Mouse (Mus musculus) hindbrain, postnatal 0 days (tissue): ENCODE results near the gene Itgb4. TPM values are rescaled to one million over a fixed set of nuclear protein-coding genes. Genes with fewer than 3 reads are reported as not detected.

Source experiments
- ATAC-seq: fragments of 200-750 bp; cut with Nextera tagmentation; 2 replicates; pipeline ENCODE4 v1.8.0; 2017; ENCODE audit warnings: mild to moderate bottlenecking, moderate TSS enrichment, moderate library complexity
- DNase-seq: peaks from one replicate; pipeline ENCODE4 v3.0.0-alpha.2; 2015; ENCODE audit warnings: low spot score
- H3K27ac ChIP-seq: fragments of 300-500 bp; sonication (generic); 2 replicates; pipeline ENCODE4 v1.5.1; 2014; ENCODE audit warnings: mild to moderate bottlenecking
- H3K27me3 ChIP-seq: fragments of 300-500 bp; sonication (generic); 2 replicates; pipeline ENCODE4 v1.6.1; 2014; ENCODE audit warnings: low read length, mixed read lengths; ENCODE audit not compliant: insufficient read depth
- H3K36me3 ChIP-seq: fragments of 300-500 bp; sonication (generic); 2 replicates; pipeline ENCODE4 v1.6.1; 2014; ENCODE audit warnings: low read length, mixed read lengths; ENCODE audit not compliant: insufficient read depth
- H3K4me1 ChIP-seq: fragments of 300-500 bp; sonication (generic); 2 replicates; pipeline ENCODE4 v1.6.1; 2014; ENCODE audit warnings: antibody characterized with exemption, low read length, mixed read lengths; ENCODE audit not compliant: insufficient read depth
- H3K4me2 ChIP-seq: fragments of 300-500 bp; sonication (generic); 2 replicates; pipeline ENCODE4 v1.6.1; 2014; ENCODE audit warnings: low read depth, mild to moderate bottlenecking, low read length, moderate library complexity, mixed read lengths
- H3K4me3 ChIP-seq: fragments of 300-500 bp; sonication (generic); 2 replicates; pipeline ENCODE4 v1.5.1; 2014; ENCODE audit warnings: low read length
- H3K9ac ChIP-seq: fragments of 300-500 bp; sonication (generic); replicated peaks from 2 replicates; pipeline ENCODE4 v1.6.1; 2014; ENCODE audit warnings: mild to moderate bottlenecking, low read length, moderate library complexity, mixed read lengths
- H3K9me3 ChIP-seq: fragments of 300-500 bp; sonication (generic); 2 replicates; pipeline ENCODE4 v1.6.1; 2016; ENCODE audit warnings: low read length, mixed read lengths
- CTCF ChIP-seq: IDR thresholded peaks from 2 replicates; pipeline ENCODE4 v1.5.1; 2016; ENCODE audit warnings: antibody characterized with exemption, control low read depth, low read depth
- WGBS: fragments of 180-500 bp; shearing (Covaris S2); extraction: QIAGEN DNeasy Blood & Tissue Kit; methylation state at CpG from one replicate; pipeline ENCODE4 v1.1.7; 2014; 5-methylcytosine and 5-hydroxymethylcytosine counted together
- polyA plus RNA-seq: library from polyadenylated mRNA; unstranded; fragments of >200 nt; fragmentation: Nextera tagmentation; extraction: Ambion mirVana; gene quantifications from 2 replicates; pipeline ENCODE4 v1.2.1, GENCODE M21; 2015
- total RNA-seq: library from RNA; depleted of rRNA; stranded (reverse); fragments of >200 nt; gene quantifications from 2 replicates; pipeline ENCODE4 v1.2.3, GENCODE M21; 2014

The Itgb4 gene
- total and polyA plus RNA-seq, 2 experiments from 2014 or later: 2.2 to 3.1 TPM

DNA sequence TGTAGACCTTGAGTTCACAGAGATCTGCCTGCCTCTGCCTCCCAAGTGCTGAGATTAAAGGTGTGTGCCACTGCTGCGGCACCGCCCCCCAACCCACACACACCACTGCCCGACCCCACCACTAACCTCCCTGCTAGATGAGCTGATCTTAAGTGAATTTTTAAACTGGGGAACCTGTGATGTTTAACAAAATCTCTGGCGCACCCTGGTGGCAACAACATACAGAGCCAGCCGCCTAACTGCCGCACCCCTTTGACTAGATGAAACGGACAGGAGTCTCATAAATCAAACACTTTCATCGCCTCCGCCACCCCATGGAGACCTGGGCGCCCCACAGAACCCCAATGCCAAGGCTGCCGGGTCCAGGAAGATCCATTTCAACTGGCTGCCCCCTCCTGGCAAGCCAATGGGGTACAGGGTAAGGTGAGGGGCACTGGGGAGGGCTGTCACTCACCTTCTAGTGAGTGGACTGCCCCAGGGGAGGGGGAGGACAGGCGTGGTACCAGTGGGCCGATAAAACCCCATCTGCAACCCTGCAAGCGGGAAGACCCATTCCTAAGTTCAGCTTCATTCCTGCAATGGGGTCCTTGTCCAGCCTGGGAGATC is 25.1 kb downstream of the Itgb4 start:
- Histone ChIP-seq H3K9me3 (no peaks in the 10 kb centered on the region), H3K4me1 (0 out of 2 replicates have a peak, but pooled peaks cover under 1% of the 10 kb centered on the region), H3K27ac (no peak overlapping the region), H3K36me3 (no peaks in the 10 kb centered on the region), H3K4me2 (0 out of 2 replicates have a peak overlapping the region, but pooled peaks have one; percentile 25), H3K27me3 (no peaks in the 10 kb centered on the region), H3K4me3 (no peak overlapping the region), H3K9ac (no peak overlapping the region)
- TF ChIP-seq CTCF: peak; percentile 80
- ATAC-seq: peak; percentile 52; the same call in 1 of the 2 replicates
- peak; percentile 90 for DNase-seq
- WGBS: 14% methylated on average over 14 of the region's 14 CpGs

GRCm38 (mm10) chr11:116000607-116001006 is 26.1 kb downstream of the Itgb4 start:
- 37% methylated on average over 10 of the region's 10 CpGs for WGBS
- Histone ChIP-seq H3K4me3 (no peak overlapping the region), H3K4me1 (peaks cover 8% of the 10 kb centered on the region), H3K9me3 (no peaks in the 10 kb centered on the region), H3K4me2 (no peak overlapping the region), H3K27me3 (no peaks in the 10 kb centered on the region), H3K36me3 (no peaks in the 10 kb centered on the region), H3K9ac (no peak overlapping the region), H3K27ac (no peak overlapping the region)
- TF ChIP-seq CTCF: no peak
- ATAC-seq (no peak), DNase-seq (no peak)

DNA sequence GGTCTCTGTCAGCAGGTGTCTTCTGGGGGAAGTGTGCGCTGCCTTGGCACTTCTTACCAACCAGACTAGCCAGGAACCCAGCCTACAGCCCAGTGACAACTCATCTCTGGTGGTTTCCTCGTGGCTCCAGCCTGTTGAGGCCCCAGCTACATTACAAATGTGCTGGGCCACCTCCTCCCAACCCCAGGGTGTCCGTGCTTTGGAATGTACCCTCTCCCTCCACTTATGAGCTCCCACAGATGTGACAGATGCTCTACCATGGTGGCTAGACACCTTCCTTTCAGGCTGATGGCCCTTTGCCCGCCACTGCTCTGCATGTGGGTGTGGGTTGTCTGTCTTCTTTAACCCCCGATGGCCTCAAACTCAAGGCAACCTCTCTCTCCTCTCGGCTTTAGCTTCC is 27.2 kb downstream of the Itgb4 start:
- Histone ChIP-seq H3K9me3 (no peaks in the 10 kb centered on the region), H3K4me3 (no peak overlapping the region), H3K4me1 (peaks cover 8% of the 10 kb centered on the region), H3K36me3 (no peaks in the 10 kb centered on the region), H3K9ac (no peak overlapping the region), H3K27me3 (no peaks in the 10 kb centered on the region), H3K27ac (no peak overlapping the region), H3K4me2 (no peak overlapping the region)
- ATAC-seq: no peak
- 56% methylated on average over 6 of the region's 6 CpGs for WGBS
- no peak for DNase-seq
- no peak for TF ChIP-seq CTCF

DNA sequence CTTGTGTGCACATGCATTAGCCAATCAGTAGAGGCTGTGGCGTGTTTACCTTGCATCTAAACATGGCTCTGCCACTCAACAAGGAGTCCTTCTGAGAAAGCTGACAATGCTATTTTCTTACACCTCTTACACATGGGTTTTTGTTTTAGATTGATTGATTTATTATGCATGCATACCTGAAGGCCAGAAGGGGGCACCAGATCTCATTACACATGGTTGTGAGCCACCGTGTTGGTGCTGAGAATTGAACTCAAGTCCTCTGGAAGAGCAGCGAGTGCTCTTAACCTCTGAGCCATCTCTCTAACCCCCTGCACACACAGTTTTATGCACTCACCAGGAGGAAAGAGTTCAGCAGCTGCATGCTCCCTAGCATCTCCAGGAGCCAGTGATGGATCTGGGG is 28.4 kb downstream of the Itgb4 start:
- no peak for DNase-seq
- H3K27ac ChIP-seq: no peak overlapping the region
- H3K27me3 ChIP-seq: no peaks in the 10 kb centered on the region
- H3K4me1 ChIP-seq: peaks cover 8% of the 10 kb centered on the region
- no peak overlapping the region for H3K4me3 ChIP-seq
- no peaks in the 10 kb centered on the region for H3K9me3 ChIP-seq
- WGBS: 92% methylated on average over 3 of the region's 3 CpGs
- H3K36me3 ChIP-seq: no peaks in the 10 kb centered on the region
- peak; percentile 26; the same call in 1 of the 2 replicates for TF ChIP-seq CTCF
- H3K9ac ChIP-seq: no peak overlapping the region
- H3K4me2 ChIP-seq: no peak overlapping the region
- no peak for ATAC-seq

- TF ChIP-seq CTCF: no peak
- peak overlapping the region; percentile 70 for H3K27ac ChIP-seq
- no peak for ATAC-seq
These were observed 29.8 kb downstream of the Itgb4 start for GRCm38 (mm10) chr11:116004186-116004823.

GRCm38 (mm10) chr11:116004840-116005700 is 30.6 kb downstream of the Itgb4 start:
- peak; percentile 63 for TF ChIP-seq CTCF
- H3K9me3 ChIP-seq: no peaks in the 10 kb centered on the region
- H3K4me2 ChIP-seq: peak overlapping the region; percentile 64
- no peaks in the 10 kb centered on the region for H3K27me3 ChIP-seq
- H3K4me1 ChIP-seq: peaks cover 8% of the 10 kb centered on the region
- peak; percentile 75 for ATAC-seq
- WGBS: 6% methylated on average over 50 of the region's 54 CpGs
- no peaks in the 10 kb centered on the region for H3K36me3 ChIP-seq
- peak overlapping the region; percentile 31 for H3K4me3 ChIP-seq
- H3K27ac ChIP-seq: peak overlapping the region; percentile 70
- peak overlapping the region; percentile 47 for H3K9ac ChIP-seq
- DNase-seq: peak; percentile 76

More at GRCm38 (mm10) chr11:116004186-116004823, 29.8 kb downstream of the Itgb4 start:
- Histone ChIP-seq H3K4me3 (peak overlapping the region; percentile 31), H3K4me2 (peak overlapping the region; percentile 64), H3K4me1 (peaks cover 8% of the 10 kb centered on the region), H3K9me3 (no peaks in the 10 kb centered on the region), H3K9ac (peak overlapping the region; percentile 47), H3K27me3 (no peaks in the 10 kb centered on the region), H3K36me3 (no peaks in the 10 kb centered on the region)
- no peak for DNase-seq
- 30% methylated on average over 8 of the region's 8 CpGs for WGBS
